ENCODE assay signal across 27 mouse cellular contexts in the genomic region with DNA sequence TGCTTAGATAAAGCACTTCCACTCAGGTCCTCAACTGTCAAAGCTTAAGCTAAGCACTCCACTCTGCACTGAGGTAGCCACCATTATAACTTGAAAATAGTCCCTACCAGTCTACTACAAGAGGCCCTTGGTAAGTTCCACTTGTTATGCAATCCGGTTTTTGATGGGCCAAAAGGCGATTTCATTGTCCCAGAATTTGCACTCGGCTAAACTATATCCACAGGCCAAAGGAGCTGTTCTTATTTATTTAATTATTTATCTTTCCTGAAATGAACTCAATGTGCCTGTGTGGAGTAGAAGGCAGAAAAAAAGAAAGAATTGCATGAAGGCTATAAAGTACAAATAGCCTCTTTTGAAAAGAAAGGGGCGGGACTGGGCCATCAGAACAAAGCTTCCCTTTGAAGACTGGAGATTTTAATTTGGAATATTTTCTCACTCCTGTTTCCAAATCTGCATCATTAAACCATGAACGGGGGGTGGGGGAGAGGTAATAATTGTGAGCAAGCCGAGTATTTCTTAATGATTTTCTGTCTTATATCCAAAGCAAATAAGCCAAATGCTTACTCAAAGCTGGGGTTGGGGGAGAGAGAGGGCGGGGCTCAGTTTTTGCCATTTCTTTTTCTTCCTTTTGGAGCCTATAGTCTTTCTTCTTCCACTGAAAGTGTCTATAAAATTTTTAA.
A peak's percentile ranks its signal among the peaks of the same experiment; 100 is the strongest.
DNase-seq lines count a peak whose midpoint lies in the region; ATAC-seq and TF ChIP-seq lines count a peak whose summit lies in the region.
"Had no signal": no experiment of that assay in that cellular context is flagged by ENCODE, and none has a peak within 500 bp of the region (broad histone marks: within the 10 kb centered on the region; RNA-seq: fewer than 3 reads in every experiment).

No protein-coding gene starts in this region.

- H3K27ac ChIP-seq in liver, adult 2 months (replicated peaks; ENCODE audit: insufficient read depth, low read depth, low read length) = no peak overlapping the region
- no peak overlapping the region for H3K27ac ChIP-seq in liver, postnatal 0 days (ENCODE audit: low read depth)
- H3K27ac ChIP-seq: embryonic facial prominence, embryonic 12.5 days; gastrocnemius, adult 2 months; heart, embryonic 15.5 days; hindbrain, embryonic 13.5 days; kidney, embryonic 15.5 days; limb, embryonic 12.5 days; liver, embryonic 13.5 days; macrophage; midbrain, embryonic 13.5 days; neural tube, embryonic 13.5 days; stomach, embryonic 15.5 days had no signal

- H3K4me2 ChIP-seq in liver, postnatal 0 days (ENCODE audit: low read depth, low read length) = no peak overlapping the region
- H3K4me2 ChIP-seq: embryonic facial prominence, embryonic 12.5 days; heart, embryonic 15.5 days; hindbrain, embryonic 13.5 days; kidney, embryonic 15.5 days; limb, embryonic 12.5 days; liver, embryonic 13.5 days; midbrain, embryonic 13.5 days; neural tube, embryonic 13.5 days; stomach, embryonic 15.5 days had no signal

- no peak for ATAC-seq in liver, postnatal 0 days
- ATAC-seq: intestine, postnatal 0 days; midbrain, embryonic 13.5 days had no signal

- no peaks in the 10 kb centered on the region for H3K36me3 ChIP-seq in liver, adult 2 months (ENCODE audit: control insufficient read depth, insufficient read depth, low read length)
- no peaks in the 10 kb centered on the region for H3K36me3 ChIP-seq in liver, postnatal 0 days (replicated peaks; ENCODE audit: insufficient read depth, low read length)
- H3K36me3 ChIP-seq: embryonic facial prominence, embryonic 12.5 days; heart, embryonic 15.5 days; hindbrain, embryonic 13.5 days; kidney, embryonic 15.5 days; limb, embryonic 12.5 days; liver, embryonic 13.5 days; midbrain, embryonic 13.5 days; neural tube, embryonic 13.5 days; stomach, embryonic 15.5 days had no signal

- H3K9me3 ChIP-seq in liver, postnatal 0 days (ENCODE audit: low read length) = no peaks in the 10 kb centered on the region
- H3K9me3 ChIP-seq: embryonic facial prominence, embryonic 12.5 days; heart, embryonic 15.5 days; hindbrain, embryonic 13.5 days; kidney, embryonic 15.5 days; limb, embryonic 12.5 days; liver, embryonic 13.5 days; midbrain, embryonic 13.5 days; neural tube, embryonic 13.5 days; stomach, embryonic 15.5 days had no signal

- no peaks in the 10 kb centered on the region for H3K4me1 ChIP-seq in liver, adult 2 months (ENCODE audit: control insufficient read depth, insufficient read depth, low read length)
- no peaks in the 10 kb centered on the region for H3K4me1 ChIP-seq in liver, postnatal 0 days (ENCODE audit: insufficient read depth)
- H3K4me1 ChIP-seq: embryonic facial prominence, embryonic 12.5 days; heart, embryonic 15.5 days; kidney, embryonic 15.5 days; limb, embryonic 12.5 days; liver, embryonic 13.5 days; stomach, embryonic 15.5 days had no signal

- no peak overlapping the region for H3K9ac ChIP-seq in liver, adult 2 months (ENCODE audit: low read depth, low read length)
- H3K9ac ChIP-seq in liver, postnatal 0 days (replicated peaks) = no peak overlapping the region
- H3K9ac ChIP-seq: embryonic facial prominence, embryonic 12.5 days; heart, embryonic 15.5 days; hindbrain, embryonic 13.5 days; kidney, embryonic 15.5 days; limb, embryonic 12.5 days; liver, embryonic 13.5 days; midbrain, embryonic 13.5 days; neural tube, embryonic 13.5 days; stomach, embryonic 15.5 days had no signal

- H3K4me3 ChIP-seq in liver, adult 2 months (ENCODE audit: insufficient read depth, low read depth, low read length) = no peak overlapping the region
- H3K4me3 ChIP-seq in liver, postnatal 0 days (ENCODE audit: low read depth, low read length) = no peak overlapping the region
- H3K4me3 ChIP-seq: embryonic facial prominence, embryonic 12.5 days; gastrocnemius, adult 2 months; heart, embryonic 15.5 days; hindbrain, embryonic 13.5 days; kidney, embryonic 15.5 days; limb, embryonic 12.5 days; liver, embryonic 13.5 days; midbrain, embryonic 13.5 days; neural tube, embryonic 13.5 days; stomach, embryonic 15.5 days had no signal

- DNase-seq in heart, adult 9 months (ENCODE audit: low spot score in 2 of 2) = peak; percentile 3 to 21
- DNase-seq in heart, postnatal 36 days = no peak
- peak; percentile 5 for DNase-seq in liver, adult 2 months (ENCODE audit: extremely low read depth, low read depth, low spot score)
- no peak for DNase-seq in liver, postnatal 0 days
- peak; percentile 29 for DNase-seq in retina, embryonic 14.5 days (ENCODE audit: low spot score)
- DNase-seq in frontal cortex, postnatal 14 days (ENCODE audit: low spot score in 2 of 2) = no peak
- DNase-seq: adrenal gland, adult 8-10 months; B cell, adult 2 months; cerebellum, adult 11 months; cerebellum, adult 9-11 months; embryo, embryonic 11 days; gastrocnemius, adult 2 months; kidney, postnatal 36 days; liver, embryonic 13.5 days; lung, adult 2 months; lung, postnatal 10 days; right cerebral cortex, postnatal 14 days had no signal

- TF ChIP-seq EP300 in liver, postnatal 0 days (IDR thresholded peaks at IDR 0.05; ENCODE audit: low read depth) = no peak

- 69% methylated on average over 7 of the region's 7 CpGs for WGBS in liver, adult 2 months
- 76% methylated on average over 7 of the region's 7 CpGs for WGBS in liver, postnatal 0 days (ENCODE audit: insufficient replicate concordance)

- no peaks in the 10 kb centered on the region for H3K79me2 ChIP-seq in liver, adult 2 months (ENCODE audit: control insufficient read depth, insufficient read depth, low read length)

- TF ChIP-seq CTCF in liver, adult 2 months (IDR thresholded peaks at IDR 0.05; ENCODE audit: low read depth, low read length) = no peak
- TF ChIP-seq CTCF in liver, postnatal 0 days (IDR thresholded peaks at IDR 0.05; ENCODE audit: low read depth) = no peak

- no peak for TF ChIP-seq POLR2A in liver, adult 2 months (IDR thresholded peaks at IDR 0.05; ENCODE audit: extremely low read depth, insufficient read depth, low read length)

- H3K27me3 ChIP-seq in liver, adult 2 months (ENCODE audit: control insufficient read depth, insufficient read depth, low read length) = no peaks in the 10 kb centered on the region; the same call in 1 of the 2 replicates
- H3K27me3 ChIP-seq in liver, postnatal 0 days (ENCODE audit: insufficient read depth, low read length) = no peaks in the 10 kb centered on the region
- H3K27me3 ChIP-seq: embryonic facial prominence, embryonic 12.5 days; heart, embryonic 15.5 days; hindbrain, embryonic 13.5 days; kidney, embryonic 15.5 days; limb, embryonic 12.5 days; liver, embryonic 13.5 days; midbrain, embryonic 13.5 days; neural tube, embryonic 13.5 days; stomach, embryonic 15.5 days had no signal

- intact Hi-C loops in heart, postnatal 36 days (cut with DNase I) = no loop called here

Comparison
In these comparisons a context has a peak if more than half of its experiments do, and no peak if none do; other contexts are left out.
1. DNase-seq: peak in heart, adult 9 months (2 of 2), liver, adult 2 months (single experiment) and retina, embryonic 14.5 days (single experiment); none in heart, postnatal 36 days (0 of 2), liver, postnatal 0 days (single experiment) and frontal cortex, postnatal 14 days (0 of 2).